Mouse (Mus musculus) kidney, postnatal 4 days (tissue): ENCODE results near the gene Gm5129.
A peak's percentile ranks its signal among the peaks of the same experiment; 100 is the strongest.
"Not testable (repeated sequence)": the region's sequence is repeated elsewhere in the genome, so short reads cannot be mapped to it uniquely, and the experiment has no call there.

ENCODE experiments used
- DNase-seq, 2 experiments: peaks; one replicate each; pipeline ENCODE4 v3.0.0; 2021; ENCODE audit warnings: mixed read lengths in 2 of 2

The Gm5129 gene

GRCm38 (mm10) chr5:29735557-29736061 is at the start of gene Gm5129, which contains the start of gene Dnajb6:
TSS of gene Gm5129 (minus strand) at chr5:29735936.
TSS of gene Dnajb6 (plus strand) at chr5:29735688.
- DNase-seq: peak; percentile 98

- DNase-seq: not testable (repeated sequence)
Observed at GRCm38 (mm10) chr5:29784906-29785305, 49.2 kb upstream of the Gm5129 start.

- DNase-seq: no peak
Observed at GRCm38 (mm10) chr5:29782261-29782660, 46.5 kb upstream of the Gm5129 start.

GRCm38 (mm10) chr5:29779733-29780132 is 44.0 kb upstream of the Gm5129 start:
- not testable (repeated sequence) for DNase-seq

GRCm38 (mm10) chr5:29778029-29778428 is 42.3 kb upstream of the Gm5129 start:
- DNase-seq: no peak

- DNase-seq: no peak
Observed at GRCm38 (mm10) chr5:29775437-29775836, 39.7 kb upstream of the Gm5129 start.

- no peak for DNase-seq
Observed at GRCm38 (mm10) chr5:29773460-29774150, 37.9 kb upstream of the Gm5129 start.

GRCm38 (mm10) chr5:29772651-29773330 is 37.1 kb upstream of the Gm5129 start:
- DNase-seq: no peak

- DNase-seq: no peak
Observed at GRCm38 (mm10) chr5:29772038-29772437, 36.3 kb upstream of the Gm5129 start.

- DNase-seq: peak; percentile 43 to 45
Observed at GRCm38 (mm10) chr5:29770935-29771334, 35.2 kb upstream of the Gm5129 start.

GRCm38 (mm10) chr5:29759318-29759717 is 23.6 kb upstream of the Gm5129 start:
- DNase-seq: no peak

- no peak for DNase-seq
Observed at GRCm38 (mm10) chr5:29752894-29753293, 17.2 kb upstream of the Gm5129 start.

- DNase-seq: no peak
Observed at GRCm38 (mm10) chr5:29751306-29751705, 15.6 kb upstream of the Gm5129 start.

- DNase-seq: no peak
Observed at GRCm38 (mm10) chr5:29747661-29748060, 11.9 kb upstream of the Gm5129 start.

GRCm38 (mm10) chr5:29741093-29741492 is 5.4 kb upstream of the Gm5129 start:
- DNase-seq: peak in 1 of 2 experiments; percentile 8

- no peak for DNase-seq
Observed at GRCm38 (mm10) chr5:29740651-29741050, 4.9 kb upstream of the Gm5129 start.

- no peak for DNase-seq
Observed at GRCm38 (mm10) chr5:29738076-29738475, 2.3 kb upstream of the Gm5129 start.

GRCm38 (mm10) chr5:29737471-29737870 is 1.7 kb upstream of the Gm5129 start:
- no peak for DNase-seq

- DNase-seq: no peak
Observed at GRCm38 (mm10) chr5:29736942-29737341, 1.2 kb upstream of the Gm5129 start.

- DNase-seq: no peak
Observed at GRCm38 (mm10) chr5:29736073-29736900, 551 bp upstream of the Gm5129 start.

GRCm38 (mm10) chr5:29734831-29735510 is 765 bp downstream of the Gm5129 start:
- DNase-seq: no peak

- not testable (repeated sequence) for DNase-seq
Observed at GRCm38 (mm10) chr5:29726070-29726469, 9.7 kb downstream of the Gm5129 start.

GRCm38 (mm10) chr5:29725369-29725768 is 10.4 kb downstream of the Gm5129 start:
- DNase-seq: no peak
